Comparison of ENCODE assay signal across 12 mouse cellular contexts in the genomic region with DNA sequence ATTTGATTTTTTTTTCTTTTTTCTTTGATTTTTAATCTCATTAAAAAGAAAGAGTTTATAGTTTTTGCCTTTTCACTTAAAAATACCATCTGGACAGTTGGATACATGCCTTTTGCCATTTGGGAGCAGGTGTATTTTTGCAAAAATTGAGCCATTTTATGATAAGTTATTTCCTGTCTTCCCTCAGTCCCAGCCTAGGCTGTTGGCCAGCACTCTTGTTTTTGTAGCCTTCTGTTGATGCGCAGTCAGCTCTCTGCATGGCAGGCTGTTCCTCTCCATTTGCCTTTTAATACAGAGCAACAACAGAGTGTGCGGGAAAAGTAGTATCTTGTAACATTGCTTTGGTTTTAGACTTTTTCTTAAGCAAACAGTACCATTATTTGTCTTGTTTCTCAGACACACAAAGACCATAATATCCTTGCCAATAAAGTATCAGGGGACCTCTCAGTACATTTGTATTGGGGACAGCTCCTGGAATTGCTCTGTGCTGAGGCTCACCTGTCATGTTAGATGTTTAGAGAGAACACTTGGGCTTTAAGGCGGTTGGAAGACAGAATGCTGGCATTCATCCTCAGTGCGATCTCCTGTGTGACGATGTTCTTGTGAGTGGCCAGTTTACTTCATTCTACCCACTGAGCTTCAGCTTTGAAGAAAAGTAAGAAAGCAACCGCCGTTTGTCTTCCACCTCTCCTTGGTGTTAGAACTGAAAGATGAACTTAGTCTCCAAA. TPM values are rescaled to one million over a fixed set of nuclear protein-coding genes. Genes with fewer than 3 reads are reported as not detected.
DNase-seq lines count a peak whose midpoint lies in the region; ATAC-seq and TF ChIP-seq lines count a peak whose summit lies in the region.
"Had no signal": no experiment of that assay in that cellular context is flagged by ENCODE, and none has a peak within 500 bp of the region (broad histone marks: within the 10 kb centered on the region; RNA-seq: fewer than 3 reads in every experiment).

No protein-coding gene starts in this region.

- H3K4me1 ChIP-seq in kidney, postnatal 0 days (replicated peaks; ENCODE audit: insufficient read depth, low read length) = no peaks in the 10 kb centered on the region
- H3K4me1 ChIP-seq: hindbrain, embryonic 10.5 days; neural tube, embryonic 12.5 days had no signal

- no peaks in the 10 kb centered on the region for H3K27me3 ChIP-seq in kidney, postnatal 0 days (ENCODE audit: insufficient read depth, low read length)
- H3K27me3 ChIP-seq: neural tube, embryonic 12.5 days had no signal

- 0 out of 2 replicates have a peak, but pooled peaks cover 25% of the 10 kb centered on the region for H3K36me3 ChIP-seq in kidney, postnatal 0 days (ENCODE audit: insufficient read depth, low read length)

- WGBS in kidney, postnatal 0 days = 82% methylated on average over 7 of the region's 7 CpGs

- H3K4me3 ChIP-seq in kidney, postnatal 0 days (replicated peaks; ENCODE audit: low read depth, low read length) = no peak overlapping the region
- H3K4me3 ChIP-seq: hindbrain, embryonic 10.5 days; neural tube, embryonic 12.5 days had no signal

- no peak overlapping the region for H3K4me2 ChIP-seq in kidney, postnatal 0 days (ENCODE audit: low read length)
- H3K4me2 ChIP-seq: neural tube, embryonic 12.5 days had no signal

- H3K9ac ChIP-seq in kidney, postnatal 0 days (ENCODE audit: low read depth, low read length) = no peak overlapping the region
- H3K9ac ChIP-seq: liver, embryonic 14.5 days; neural tube, embryonic 12.5 days had no signal

- peak; percentile 46 for DNase-seq in kidney, postnatal 0 days (ENCODE audit: low spot score)
- DNase-seq in kidney, adult 9 months = no peak
- DNase-seq in brain, embryonic 14.5 days (ENCODE audit: low read depth) = peak; percentile 78
- peak; percentile 84 for DNase-seq in cerebellum, adult 11 months
- peak; percentile 21 for DNase-seq in heart, postnatal 4 days
- DNase-seq in urinary bladder, postnatal 4 days (ENCODE audit: low spot score in 2 of 2) = no peak
- DNase-seq: embryo, embryonic 11 days; spleen, adult 18-20 months had no signal

- no peak overlapping the region for H3K27ac ChIP-seq in kidney, postnatal 0 days
- H3K27ac ChIP-seq: hindbrain, embryonic 10.5 days; liver, embryonic 14.5 days; neural tube, embryonic 12.5 days had no signal

- no peak for ATAC-seq in kidney, postnatal 0 days (replicated peaks; ENCODE audit: low FRiP score, low read depth)
- ATAC-seq in megakaryocyte progenitor cell, adult 5-6 weeks (replicated peaks; ENCODE audit: poor library complexity) = no peak

- H3K9me3 ChIP-seq in kidney, postnatal 0 days (replicated peaks; ENCODE audit: low read length) = no peaks in the 10 kb centered on the region
- H3K9me3 ChIP-seq: hindbrain, embryonic 10.5 days; neural tube, embryonic 12.5 days had no signal

- TF ChIP-seq POLR2A in brain, embryonic 14.5 days (IDR thresholded peaks at IDR 0.05; ENCODE audit: borderline replicate concordance, extremely low read depth, insufficient read depth, insufficient read length, poor library complexity, severe bottlenecking) = no peak

- TF ChIP-seq CTCF in kidney, postnatal 0 days (IDR thresholded peaks at IDR 0.05; ENCODE audit: low read depth) = no peak
- no peak for TF ChIP-seq CTCF in brain, embryonic 14.5 days (IDR thresholded peaks at IDR 0.05; ENCODE audit: borderline replicate concordance, extremely low read depth, insufficient read depth, insufficient read length)

RNA-seq across cellular contexts. Expression of a gene that starts 18.3 kb away (rescaled TPM):
- polyA plus RNA-seq in kidney, postnatal 0 days (2015; fragmentation: Nextera tagmentation; extraction: Ambion mirVana) = 17.3 and 18.7 TPM in 2 replicates
- 19.6 and 20.4 TPM in 2 replicates for polyA plus RNA-seq in brain, embryonic 14.5 days (2012; rRNA removed)
- 10 to 100 TPM; 16.2 to 16.8 TPM for total RNA-seq in heart, postnatal 4 days (2021)
- total RNA-seq in megakaryocyte progenitor cell, adult 5-6 weeks (2015) = 27.7 and 31.8 TPM in 2 replicates
- total RNA-seq in megakaryocyte progenitor cell, adult 5-6 weeks (2017) = 12.4 and 13.4 TPM in 2 replicates

RNA-seq across cellular contexts. Expression of a gene that starts 23.6 kb away (rescaled TPM):
- polyA plus RNA-seq in kidney, postnatal 0 days (2015; fragmentation: Nextera tagmentation; extraction: Ambion mirVana) = 29.7 and 31.5 TPM in 2 replicates
- 19.3 and 26.2 TPM in 2 replicates for polyA plus RNA-seq in brain, embryonic 14.5 days (2012; rRNA removed)
- 10 to 100 TPM; 24.4 to 24.7 TPM for total RNA-seq in heart, postnatal 4 days (2021)
- 14.6 and 22.1 TPM in 2 replicates for total RNA-seq in megakaryocyte progenitor cell, adult 5-6 weeks (2015)
- 14.3 and 19.8 TPM in 2 replicates for total RNA-seq in megakaryocyte progenitor cell, adult 5-6 weeks (2017)

Comparison
In these comparisons a context has a peak if more than half of its experiments do, and no peak if none do; other contexts are left out.
1. DNase-seq: peak in kidney, postnatal 0 days (single experiment), brain, embryonic 14.5 days (single experiment), cerebellum, adult 11 months (single experiment) and heart, postnatal 4 days (single experiment); none in kidney, adult 9 months (single experiment) and urinary bladder, postnatal 4 days (0 of 2).